Mouse (Mus musculus) C2C12 (cell line): ENCODE measurements around the gene Ftl1. TPM values are rescaled to one million over a fixed set of nuclear protein-coding genes. Genes with fewer than 3 reads are reported as not detected.

Source experiments
- H3K27me3 ChIP-seq: one replicate; pipeline ENCODE4 v1.6.1; 2011; ENCODE audit not compliant: control insufficient read depth, insufficient read depth, insufficient read length
- H3K36me3 ChIP-seq: one replicate; pipeline ENCODE4 v1.6.1; 2011; ENCODE audit not compliant: control insufficient read depth, insufficient read depth
- H3K4me3 ChIP-seq: one replicate; pipeline ENCODE4 v1.5.1; 2011; ENCODE audit warnings: mild to moderate bottlenecking, control low read depth; ENCODE audit not compliant: poor library complexity, insufficient read depth, severe bottlenecking
- H3K79me2 ChIP-seq: one replicate; pipeline ENCODE4 v1.6.1; 2011; ENCODE audit not compliant: control insufficient read depth, insufficient read depth
- H3K79me3 ChIP-seq: one replicate; pipeline ENCODE4 v1.6.1; 2011; ENCODE audit warnings: low read depth, control low read depth
- H3ac ChIP-seq: one replicate; pipeline ENCODE3; 2011; ENCODE audit warnings: low read depth; ENCODE audit not compliant: control insufficient read depth, insufficient read length
- CEBPB ChIP-seq: IDR thresholded peaks from one replicate; pipeline ENCODE4 v1.6.1; 2011; ENCODE audit warnings: low read depth, mild to moderate bottlenecking, control low read depth, moderate library complexity
- CTCF ChIP-seq: IDR thresholded peaks from one replicate; pipeline ENCODE4 v1.5.1; 2011; ENCODE audit not compliant: control insufficient read depth, insufficient read depth, insufficient read length
- FOSL1 ChIP-seq: IDR thresholded peaks from one replicate; pipeline ENCODE4 v1.8.0; 2011; ENCODE audit warnings: mild to moderate bottlenecking, low read length; ENCODE audit not compliant: poor library complexity, insufficient read depth, severe bottlenecking
- MAX ChIP-seq: IDR thresholded peaks from one replicate; pipeline ENCODE4 v1.6.1; 2011; ENCODE audit warnings: mild to moderate bottlenecking, control low read depth
- MYOD1 ChIP-seq: IDR thresholded peaks from one replicate; pipeline ENCODE4 v1.6.1; 2011; ENCODE audit warnings: low read depth; ENCODE audit not compliant: control insufficient read depth, insufficient read length
- MYOG ChIP-seq: IDR thresholded peaks from one replicate; pipeline ENCODE4 v1.6.1; 2011; ENCODE audit not compliant: control insufficient read depth, insufficient read length; ENCODE audit errors: extremely low read depth
- USF1 ChIP-seq: IDR thresholded peaks from one replicate; pipeline ENCODE4 v1.6.1; 2011; ENCODE audit warnings: low read depth, mild to moderate bottlenecking, control low read depth, moderate library complexity
- polyA plus RNA-seq: library from polyadenylated mRNA; unstranded; fragments of >200 nt; fragmentation: generic; extraction: Trizol; gene quantifications from one replicate; pipeline ENCODE4 v1.2.1, GENCODE M21; 2012; ENCODE audit warnings: missing spikeins

The Ftl1 gene
- polyA plus RNA-seq, 1 experiment = 14,288 TPM

GRCm38 (mm10) chr7:45417962-45418492 is 41.7 kb downstream of the Ftl1 start:
- H3K79me2 ChIP-seq = no peaks in the 10 kb centered on the region
- H3K27me3 ChIP-seq = peaks cover 12% of the 10 kb centered on the region
- H3K36me3 ChIP-seq = peaks cover 10% of the 10 kb centered on the region
- no peak overlapping the region for H3K4me3 ChIP-seq
- no peaks in the 10 kb centered on the region for H3K79me3 ChIP-seq
- no peak overlapping the region for H3ac ChIP-seq
- TF ChIP-seq MYOD1 (no peak), FOSL1 (no peak), MYOG (no peak), CEBPB (no peak), CTCF (no peak), USF1 (no peak), MAX (no peak)

- Histone ChIP-seq H3K36me3 (peaks cover 4% of the 10 kb centered on the region), H3K4me3 (no peak overlapping the region), H3ac (no peak overlapping the region), H3K79me3 (no peaks in the 10 kb centered on the region), H3K27me3 (peaks cover 12% of the 10 kb centered on the region), H3K79me2 (no peaks in the 10 kb centered on the region)
- TF ChIP-seq MYOD1 (peak; percentile 52), MYOG (no peak)
These were observed 44.0 kb downstream of the Ftl1 start for GRCm38 (mm10) chr7:45415636-45416035.

- TF ChIP-seq FOSL1 (no peak), CTCF (no peak), MYOD1 (no peak), CEBPB (no peak), USF1 (no peak), MYOG (no peak), MAX (no peak)
- Histone ChIP-seq H3K27me3 (peaks cover 12% of the 10 kb centered on the region), H3K36me3 (no peaks in the 10 kb centered on the region), H3K79me3 (no peaks in the 10 kb centered on the region), H3K79me2 (no peaks in the 10 kb centered on the region), H3ac (no peak overlapping the region), H3K4me3 (no peak overlapping the region)
These were observed 44.9 kb downstream of the Ftl1 start for GRCm38 (mm10) chr7:45414740-45415224.

- Histone ChIP-seq H3K4me3 (peak overlapping the region; percentile 23), H3K79me3 (no peaks in the 10 kb centered on the region), H3K27me3 (peaks cover 17% of the 10 kb centered on the region), H3ac (no peak overlapping the region), H3K36me3 (no peaks in the 10 kb centered on the region), H3K79me2 (no peaks in the 10 kb centered on the region)
- no peak for TF ChIP-seq MAX
- no peak for TF ChIP-seq MYOD1
- TF ChIP-seq USF1 = no peak
- TF ChIP-seq CEBPB = no peak
- no peak for TF ChIP-seq FOSL1
- TF ChIP-seq CTCF = no peak
- TF ChIP-seq MYOG = no peak
These were observed 45.6 kb downstream of the Ftl1 start for GRCm38 (mm10) chr7:45413864-45414739.

GRCm38 (mm10) chr7:45413113-45413863 is 46.4 kb downstream of the Ftl1 start, which contains the start of gene Ntf5:
Ntf5 (plus strand) TSS chr7:45413695.
- no peaks in the 10 kb centered on the region for H3K36me3 ChIP-seq
- TF ChIP-seq CEBPB (no peak), MYOG (no peak), CTCF (no peak), FOSL1 (no peak), USF1 (no peak), MAX (no peak)
- H3ac ChIP-seq = peak within 1 kb of the TSS; percentile 56
- peaks cover 22% of the 10 kb centered on the region for H3K27me3 ChIP-seq
- no peaks in the 10 kb centered on the region for H3K79me3 ChIP-seq
- peak within 1 kb of the TSS; percentile 23 for H3K4me3 ChIP-seq
- no peaks in the 10 kb centered on the region for H3K79me2 ChIP-seq
